Mouse (Mus musculus): Measurements from ENCODE around the gene Agbl4. TPM values are rescaled to one million over a fixed set of nuclear protein-coding genes. Genes with fewer than 3 reads are reported as not detected.

The Agbl4 gene
- polyA plus RNA-seq (2012; fragmentation: generic; extraction: Trizol): not detected

- Histone ChIP-seq H3ac (ENCODE audit: control insufficient read depth, insufficient read length) (no peak within 1 kb of the TSS), H3K4me3 (no peak within 1 kb of the TSS)
Measured at GRCm38 (mm10) chr4:110397618-110398045, at the start of gene Agbl4. Gene Agbl4 (plus strand): TSS chr4:110397661.

DNA sequence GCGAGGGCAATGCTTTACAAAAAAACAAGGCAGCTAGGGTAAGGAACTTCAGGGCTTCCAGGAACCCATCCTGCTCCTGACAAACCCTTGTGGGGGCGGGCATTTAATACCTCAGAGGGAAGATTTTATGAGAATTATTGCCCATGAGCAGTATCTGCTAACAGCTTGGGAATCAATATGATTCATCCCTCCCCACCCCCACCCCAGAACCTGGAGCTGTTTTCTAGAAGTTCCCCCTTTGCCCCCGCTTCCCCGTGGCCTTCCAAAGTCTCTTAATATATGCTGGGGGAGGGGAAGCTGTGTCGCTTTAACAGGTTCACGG lies 46.6 kb upstream of the Agbl4 start:
- Histone ChIP-seq H3K4me3 (no peak overlapping the region), H3K27me3 (ENCODE audit: control insufficient read depth, insufficient read depth, insufficient read length) (no peaks in the 10 kb centered on the region), H3ac (ENCODE audit: control insufficient read depth, insufficient read length) (no peak overlapping the region), H3K4me2 (ENCODE audit: low read depth) (no peak overlapping the region), H3K36me3 (ENCODE audit: control insufficient read depth, insufficient read depth) (no peaks in the 10 kb centered on the region), H3K79me2 (ENCODE audit: control insufficient read depth, insufficient read depth) (no peaks in the 10 kb centered on the region)
- TF ChIP-seq SRF (IDR thresholded peaks at IDR 0.05; ENCODE audit: control insufficient read depth, insufficient read length, low read depth): no peak
- TF ChIP-seq USF1 (IDR thresholded peaks at IDR 0.05; ENCODE audit: low read depth): no peak
- no peak for TF ChIP-seq TCF12 (IDR thresholded peaks at IDR 0.05; ENCODE audit: insufficient read depth, poor library complexity, severe bottlenecking)
- no peak for TF ChIP-seq MYOD1 (IDR thresholded peaks at IDR 0.05; ENCODE audit: control insufficient read depth in 1 of 3, insufficient read length in 2 of 3, low read depth in 2 of 3)
- no peak for TF ChIP-seq POLR2AphosphoS2 (IDR thresholded peaks at IDR 0.05; ENCODE audit: insufficient read length, low read depth)
- no peak for TF ChIP-seq E2F4 (IDR thresholded peaks at IDR 0.05; ENCODE audit: insufficient read depth)
- TF ChIP-seq CEBPB (IDR thresholded peaks at IDR 0.05; ENCODE audit: insufficient read depth, poor library complexity, severe bottlenecking): no peak
- TF ChIP-seq MAX (IDR thresholded peaks at IDR 0.05; ENCODE audit: low read depth): no peak
- TF ChIP-seq MYOG (IDR thresholded peaks at IDR 0.05; ENCODE audit: control insufficient read depth in 1 of 3, insufficient read depth in 1 of 3, insufficient read length in 2 of 3, low read depth in 2 of 3): no peak
- no peak for TF ChIP-seq POLR2A (IDR thresholded peaks at IDR 0.05; ENCODE audit: insufficient read length, low read depth)
- TF ChIP-seq REST (IDR thresholded peaks at IDR 0.05; ENCODE audit: insufficient read depth, insufficient read length): no peak
- TF ChIP-seq TCF3 (IDR thresholded peaks at IDR 0.05; ENCODE audit: insufficient read length, low read depth): no peak

More at GRCm38 (mm10) chr4:110397618-110398045, at the start of gene Agbl4:
- no peaks in the 10 kb centered on the region for H3K36me3 ChIP-seq (ENCODE audit: control insufficient read depth, insufficient read depth)
- H3K79me2 ChIP-seq (ENCODE audit: control insufficient read depth, insufficient read depth): no peaks in the 10 kb centered on the region
- no peak within 1 kb of the TSS for H3K4me2 ChIP-seq (ENCODE audit: low read depth)
- no peaks in the 10 kb centered on the region for H3K27me3 ChIP-seq (ENCODE audit: control insufficient read depth, insufficient read depth, insufficient read length)
- TF ChIP-seq MAX (IDR thresholded peaks at IDR 0.05; ENCODE audit: low read depth) (no peak), E2F4 (IDR thresholded peaks at IDR 0.05; ENCODE audit: insufficient read depth) (no peak), POLR2AphosphoS2 (IDR thresholded peaks at IDR 0.05; ENCODE audit: insufficient read length, low read depth) (no peak), SRF (IDR thresholded peaks at IDR 0.05; ENCODE audit: control insufficient read depth, insufficient read length, low read depth) (no peak), TCF12 (IDR thresholded peaks at IDR 0.05; ENCODE audit: insufficient read depth, poor library complexity, severe bottlenecking) (no peak), REST (IDR thresholded peaks at IDR 0.05; ENCODE audit: insufficient read depth, insufficient read length) (no peak), USF1 (IDR thresholded peaks at IDR 0.05; ENCODE audit: low read depth) (no peak), POLR2A (IDR thresholded peaks at IDR 0.05; ENCODE audit: insufficient read length, low read depth) (no peak), MYOD1 (IDR thresholded peaks at IDR 0.05; ENCODE audit: control insufficient read depth in 1 of 3, insufficient read length in 2 of 3, low read depth in 2 of 3) (no peak), MYOG (IDR thresholded peaks at IDR 0.05; ENCODE audit: control insufficient read depth in 1 of 3, insufficient read depth in 1 of 3, insufficient read length in 2 of 3, low read depth in 2 of 3) (no peak), TCF3 (IDR thresholded peaks at IDR 0.05; ENCODE audit: insufficient read length, low read depth) (no peak), CEBPB (IDR thresholded peaks at IDR 0.05; ENCODE audit: insufficient read depth, poor library complexity, severe bottlenecking) (no peak)

DNA sequence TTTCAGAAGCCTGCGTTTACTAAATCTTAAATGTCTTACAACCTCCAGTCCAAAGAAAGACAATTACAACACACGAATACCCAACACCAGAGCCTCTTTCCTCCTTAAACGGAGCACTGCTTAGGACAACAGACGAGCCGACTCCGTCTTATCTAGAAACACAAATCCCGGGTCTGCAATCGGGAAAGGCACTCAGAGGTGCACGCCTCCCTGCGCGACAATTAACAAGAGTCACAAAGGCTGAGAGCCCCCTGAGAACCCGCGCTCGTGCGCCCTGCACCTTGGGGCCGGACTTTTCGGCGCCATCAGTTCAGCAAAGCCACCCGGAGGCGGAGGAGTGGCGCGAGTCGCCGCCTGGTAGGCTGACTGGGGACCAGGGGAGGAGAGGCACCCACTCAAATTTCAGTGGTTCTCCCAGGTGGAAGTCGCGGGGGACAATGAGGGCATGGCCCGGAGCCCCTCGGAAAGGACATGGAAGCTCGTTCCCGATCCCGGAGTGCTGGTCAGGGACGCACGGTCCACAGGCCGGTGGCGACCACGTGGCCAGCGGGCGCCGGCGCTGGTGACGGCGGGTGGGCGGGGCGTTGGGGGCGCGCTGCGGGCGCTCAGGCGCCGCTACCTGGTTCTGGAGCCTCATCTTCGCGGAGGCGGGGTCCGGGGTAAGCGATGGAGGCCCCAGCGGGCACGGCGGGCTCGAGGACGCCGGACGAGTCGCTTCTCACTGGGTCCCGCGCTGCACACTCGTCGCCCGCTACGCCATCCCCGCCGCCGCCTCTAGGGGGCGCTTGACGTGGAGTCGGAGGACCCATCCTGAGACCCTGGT lies 46.1 kb upstream of the Agbl4 start, which contains the start of gene Elavl4:
Gene Elavl4, minus strand, starts transcription at position 732 of the 823 bp plus-strand sequence.
- TF ChIP-seq USF1 (IDR thresholded peaks at IDR 0.05; ENCODE audit: low read depth) (no peak), POLR2A (IDR thresholded peaks at IDR 0.05; ENCODE audit: insufficient read length, low read depth) (no peak), MYOG (IDR thresholded peaks at IDR 0.05; ENCODE audit: control insufficient read depth in 1 of 3, insufficient read depth in 1 of 3, insufficient read length in 2 of 3, low read depth in 2 of 3) (no peak), POLR2AphosphoS2 (IDR thresholded peaks at IDR 0.05; ENCODE audit: insufficient read length, low read depth) (no peak), E2F4 (IDR thresholded peaks at IDR 0.05; ENCODE audit: insufficient read depth) (no peak), CEBPB (IDR thresholded peaks at IDR 0.05; ENCODE audit: insufficient read depth, poor library complexity, severe bottlenecking) (no peak), REST (IDR thresholded peaks at IDR 0.05; ENCODE audit: insufficient read depth, insufficient read length) (no peak), MAX (IDR thresholded peaks at IDR 0.05; ENCODE audit: low read depth) (no peak), MYOD1 (IDR thresholded peaks at IDR 0.05; ENCODE audit: control insufficient read depth in 1 of 3, insufficient read length in 2 of 3, low read depth in 2 of 3) (no peak)
- H3K4me3 ChIP-seq: no peak within 1 kb of the TSS
- H3K27me3 ChIP-seq (ENCODE audit: control insufficient read depth, insufficient read depth, insufficient read length): no peaks in the 10 kb centered on the region
- H3K79me2 ChIP-seq (ENCODE audit: control insufficient read depth, insufficient read depth): no peaks in the 10 kb centered on the region
- H3K4me2 ChIP-seq (ENCODE audit: low read depth): no peak within 1 kb of the TSS
- H3ac ChIP-seq (ENCODE audit: control insufficient read depth, insufficient read length): no peak within 1 kb of the TSS
- no peaks in the 10 kb centered on the region for H3K36me3 ChIP-seq (ENCODE audit: control insufficient read depth, insufficient read depth)

- no peak overlapping the region for H3K4me2 ChIP-seq (ENCODE audit: low read depth)
- H3K36me3 ChIP-seq (ENCODE audit: control insufficient read depth, insufficient read depth): no peaks in the 10 kb centered on the region
- H3K79me2 ChIP-seq (ENCODE audit: control insufficient read depth, insufficient read depth): no peaks in the 10 kb centered on the region
- H3K4me3 ChIP-seq: no peak overlapping the region
- TF ChIP-seq E2F4 (IDR thresholded peaks at IDR 0.05; ENCODE audit: insufficient read depth) (no peak), SRF (IDR thresholded peaks at IDR 0.05; ENCODE audit: control insufficient read depth, insufficient read length, low read depth) (no peak), CEBPB (IDR thresholded peaks at IDR 0.05; ENCODE audit: insufficient read depth, poor library complexity, severe bottlenecking) (no peak)
- no peaks in the 10 kb centered on the region for H3K27me3 ChIP-seq (ENCODE audit: control insufficient read depth, insufficient read depth, insufficient read length)
- H3ac ChIP-seq (ENCODE audit: control insufficient read depth, insufficient read length): no peak overlapping the region
Measured at GRCm38 (mm10) chr4:110352001-110352369, 45.5 kb upstream of the Agbl4 start.
